Mouse (Mus musculus) heart, adult 9 months (tissue): ENCODE results near the gene Sec63.

Experiments
- DNase-seq, 2 experiments: peaks; one replicate each; pipeline ENCODE4 v3.0.0; 2022; ENCODE audit warnings: low spot score in 2 of 2

Gene Sec63

GRCm38 (mm10) chr10:42862806-42863205 lies 101.5 kb downstream of the Sec63 start:
- no peak for DNase-seq

GRCm38 (mm10) chr10:42863621-42864391 lies 102.5 kb downstream of the Sec63 start:
- peak; percentile 30 to 44 for DNase-seq

- no peak for DNase-seq
Observed at GRCm38 (mm10) chr10:42864696-42865095, 103.4 kb downstream of the Sec63 start.

GRCm38 (mm10) chr10:42868416-42868815 lies 107.1 kb downstream of the Sec63 start:
- DNase-seq: no peak

GRCm38 (mm10) chr10:42869467-42869866 lies 108.2 kb downstream of the Sec63 start:
- no peak for DNase-seq

GRCm38 (mm10) chr10:42872269-42873010 lies 111.1 kb downstream of the Sec63 start:
- no peak for DNase-seq

- no peak for DNase-seq
Observed at GRCm38 (mm10) chr10:42873077-42873595, 111.8 kb downstream of the Sec63 start.

- no peak for DNase-seq
Observed at GRCm38 (mm10) chr10:42876172-42876571, 114.9 kb downstream of the Sec63 start.

GRCm38 (mm10) chr10:42879269-42879681 lies 118.0 kb downstream of the Sec63 start:
- DNase-seq: no peak

- DNase-seq: no peak
Observed at GRCm38 (mm10) chr10:42879682-42880081, 118.4 kb downstream of the Sec63 start.
